Mouse (Mus musculus): Measurements from ENCODE around the gene Hacl1.

The Hacl1 gene

DNA sequence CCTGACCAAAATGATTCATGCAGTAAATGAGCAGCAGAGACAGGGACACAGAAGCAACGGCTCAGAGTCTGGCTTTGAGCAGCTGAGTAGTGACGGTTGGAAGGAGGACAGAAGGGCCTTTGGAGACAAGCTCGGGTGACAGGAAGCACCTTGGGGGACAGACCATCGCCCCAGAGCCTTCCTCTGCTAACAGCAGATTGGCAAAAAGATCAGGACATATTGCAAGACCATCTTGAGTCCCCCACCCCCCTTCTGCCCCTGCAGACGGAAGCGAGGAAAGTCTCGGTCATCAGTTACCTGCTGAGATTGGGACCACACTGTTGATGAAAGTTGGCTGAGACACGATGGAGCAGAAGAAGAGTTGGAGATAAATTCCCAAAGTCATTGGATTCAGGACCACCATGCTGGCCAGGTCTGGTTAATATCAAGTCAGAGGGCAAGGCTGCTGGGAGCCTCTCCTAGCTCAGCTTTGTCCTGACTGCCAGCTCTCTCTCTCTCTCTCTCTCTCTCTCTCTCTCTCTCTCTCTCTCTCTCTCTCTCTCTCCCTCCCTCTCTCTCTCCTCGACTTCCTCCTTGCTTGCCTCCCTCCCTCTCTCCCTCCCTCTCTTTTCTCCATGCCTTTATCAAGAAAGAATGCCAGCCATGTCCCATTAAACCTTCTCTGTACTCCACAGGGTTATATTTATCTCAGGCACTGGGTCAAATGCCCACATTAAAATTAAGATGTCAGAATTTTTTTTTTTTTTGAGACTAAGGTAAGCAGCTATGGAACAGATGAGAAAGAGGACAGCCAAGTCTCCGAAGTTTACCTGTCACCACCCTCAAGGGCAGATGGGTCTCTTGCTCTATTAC, 64.0 kb downstream of the Hacl1 start:
- no peak for DNase-seq (ENCODE audit: extremely low spot score, low read depth, low spot score)

DNA sequence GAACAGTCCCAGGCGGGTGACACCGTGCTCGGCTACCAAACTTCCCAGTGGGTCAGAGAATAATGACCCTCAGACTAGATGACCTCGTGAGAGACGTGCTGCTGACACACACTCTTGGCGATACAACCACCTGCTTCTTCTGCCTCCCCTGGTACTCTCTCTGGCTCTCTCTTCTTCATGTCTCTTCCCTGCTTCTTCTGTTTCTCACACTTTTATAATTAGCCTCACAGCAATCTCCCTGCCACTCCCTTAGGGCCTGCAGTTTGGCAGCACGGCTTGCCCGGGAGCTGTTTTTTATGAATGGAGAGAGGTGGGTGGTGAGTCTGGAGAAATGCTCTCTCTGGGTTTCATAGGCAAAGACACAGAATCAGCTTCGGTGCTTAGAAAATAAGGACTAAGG, 65.2 kb downstream of the Hacl1 start:
- DNase-seq (ENCODE audit: extremely low spot score, low read depth, low spot score): no peak

DNA sequence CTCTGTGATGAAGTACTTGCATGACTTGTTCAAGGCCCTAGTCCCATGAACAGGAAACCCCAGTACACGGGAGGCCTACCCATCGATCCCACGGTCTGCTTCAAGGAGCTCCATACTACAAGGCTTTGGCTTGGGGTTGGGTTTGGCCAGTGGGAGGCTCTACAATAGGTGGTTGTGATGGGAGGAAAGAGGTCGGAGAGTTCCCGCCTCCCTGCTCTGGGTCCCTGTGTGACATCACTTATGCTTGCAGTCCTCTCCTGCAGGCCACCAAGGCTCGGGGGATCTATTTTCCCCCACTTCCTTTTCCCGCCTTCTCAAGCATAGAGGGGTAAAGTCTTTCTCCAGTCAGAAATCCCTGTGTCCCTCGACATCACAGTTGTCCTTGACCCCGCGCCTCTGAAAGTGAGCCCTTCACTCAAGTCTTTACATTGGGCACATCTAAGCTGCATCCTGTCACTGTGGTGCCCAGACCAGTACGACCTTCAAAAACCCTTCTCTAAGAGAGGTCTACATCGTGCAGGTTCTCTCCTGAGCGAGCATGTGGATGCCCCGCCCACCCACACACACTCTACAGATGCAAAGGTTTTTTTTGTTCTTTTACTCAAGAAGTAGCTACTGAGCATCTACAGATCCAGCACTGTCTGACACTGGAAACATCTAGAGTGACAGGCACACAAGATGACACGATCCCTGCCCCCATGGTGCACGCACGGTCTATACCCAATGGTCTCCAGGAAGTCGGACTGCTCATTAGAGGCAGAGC, 66.0 kb downstream of the Hacl1 start:
- DNase-seq (ENCODE audit: extremely low spot score, low read depth, low spot score): no peak

DNA sequence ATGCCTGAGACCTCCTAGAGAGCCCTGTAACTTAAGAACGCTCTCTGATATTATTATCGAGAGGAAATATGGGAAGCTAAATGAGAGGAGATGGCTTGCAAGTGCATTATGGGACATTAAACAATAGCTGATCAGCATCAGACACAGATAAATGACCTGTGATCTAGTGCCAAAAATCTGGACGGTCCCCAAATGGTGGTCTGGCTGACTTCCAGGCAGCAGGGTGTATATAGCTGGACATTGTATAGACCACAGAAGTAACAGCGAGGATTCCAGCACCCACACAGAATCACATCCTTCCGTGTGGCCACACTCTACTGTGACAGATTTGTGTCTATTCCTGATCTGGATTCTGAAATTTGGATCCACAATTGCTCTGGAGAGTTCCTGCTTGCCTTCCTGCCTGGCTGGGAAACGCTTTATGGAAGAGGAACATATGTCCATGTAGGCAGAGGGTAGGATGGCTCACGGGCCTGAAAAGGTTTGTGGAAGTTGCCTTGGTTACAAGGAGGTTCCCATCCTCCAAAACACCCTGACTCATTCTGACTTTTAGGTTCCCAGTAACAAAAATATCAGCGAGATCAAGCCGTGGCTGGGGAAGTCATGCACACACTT, 68.4 kb downstream of the Hacl1 start:
- DNase-seq (ENCODE audit: extremely low spot score, low read depth, low spot score): no peak

DNA sequence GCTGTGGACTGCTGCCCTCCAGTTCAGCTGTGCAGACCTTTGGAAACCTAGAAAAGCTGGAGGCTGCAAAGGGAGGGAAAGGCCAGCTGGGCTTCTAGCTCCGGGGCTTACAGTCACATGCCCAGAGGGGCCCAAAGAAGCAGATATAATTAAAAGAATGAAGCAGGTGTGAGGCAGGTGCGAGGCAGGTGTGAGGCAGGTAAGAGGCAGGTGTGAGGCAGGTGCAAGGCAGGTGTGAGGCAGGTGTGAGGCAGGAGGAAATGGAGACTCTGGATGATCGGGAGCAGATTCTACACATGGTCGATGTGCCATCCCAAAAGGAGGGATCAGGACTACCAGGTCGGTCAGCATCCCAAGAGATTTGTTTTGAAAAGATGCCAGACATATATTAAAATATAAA, 69.7 kb downstream of the Hacl1 start:
- DNase-seq (ENCODE audit: extremely low spot score, low read depth, low spot score): no peak

DNA sequence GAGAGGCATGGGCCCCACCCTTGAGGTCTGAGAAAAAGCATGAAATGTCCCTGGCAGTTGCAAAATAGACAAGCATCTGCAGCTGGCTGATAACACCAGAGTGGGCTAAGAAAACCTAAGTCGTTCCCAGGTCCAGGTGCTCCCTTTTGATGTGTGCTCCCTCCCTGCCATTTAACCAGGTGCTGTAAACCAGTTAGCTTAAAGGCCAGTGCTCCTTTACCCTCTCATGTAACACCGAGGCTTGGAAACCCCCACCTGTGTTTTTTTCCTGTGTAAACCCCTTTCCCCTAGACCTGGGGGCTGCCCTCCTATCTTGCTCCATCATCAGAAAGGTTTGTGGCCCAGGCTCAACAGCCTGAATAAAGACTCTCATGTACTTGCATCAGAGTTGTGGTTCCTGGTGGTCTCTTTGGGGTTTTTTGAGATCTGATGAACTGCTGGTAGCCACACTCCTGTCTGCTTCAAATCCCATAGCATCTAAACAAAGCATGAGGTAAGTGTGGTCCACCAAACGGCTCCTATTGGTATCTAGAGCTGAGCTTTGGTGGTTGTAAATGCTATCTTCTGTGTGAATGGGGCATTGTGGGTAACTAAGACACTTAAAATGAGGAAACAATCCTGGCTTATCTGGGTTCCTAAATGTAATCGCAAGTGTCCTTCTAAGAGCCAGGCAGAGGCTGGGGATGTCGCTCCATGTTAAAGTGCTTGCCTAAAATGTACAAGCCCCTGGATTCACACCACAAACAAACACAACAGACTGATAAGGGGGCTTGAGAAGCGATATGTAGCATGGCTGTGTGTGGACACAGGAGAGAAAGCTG, 70.7 kb downstream of the Hacl1 start:
- no peak for DNase-seq (ENCODE audit: extremely low spot score, low read depth, low spot score)

DNA sequence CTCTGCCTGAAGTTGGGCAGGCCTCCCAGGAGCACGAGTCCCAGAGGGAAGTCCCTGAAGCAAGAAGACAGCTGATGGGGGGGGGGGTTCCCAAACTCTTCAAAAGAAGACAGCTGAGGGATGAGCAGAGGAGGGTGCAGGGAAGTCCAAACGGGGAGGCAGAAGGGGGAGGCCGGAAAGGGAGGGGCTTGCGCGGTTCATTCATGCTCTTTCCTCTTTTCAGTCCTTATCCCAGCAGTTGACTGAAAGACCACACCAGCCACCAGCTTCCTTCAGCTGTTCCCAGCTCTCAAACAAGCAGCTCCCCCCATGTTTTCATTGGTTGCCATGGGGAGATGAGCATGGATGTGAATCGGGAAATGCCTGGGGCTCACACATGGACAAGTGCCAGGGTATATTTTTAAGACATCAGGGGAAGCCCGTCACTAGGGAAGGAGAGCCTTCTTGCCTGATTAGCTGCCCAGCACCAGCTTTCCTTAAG, 71.9 kb downstream of the Hacl1 start:
- no peak for DNase-seq (ENCODE audit: extremely low spot score, low read depth, low spot score)

DNA sequence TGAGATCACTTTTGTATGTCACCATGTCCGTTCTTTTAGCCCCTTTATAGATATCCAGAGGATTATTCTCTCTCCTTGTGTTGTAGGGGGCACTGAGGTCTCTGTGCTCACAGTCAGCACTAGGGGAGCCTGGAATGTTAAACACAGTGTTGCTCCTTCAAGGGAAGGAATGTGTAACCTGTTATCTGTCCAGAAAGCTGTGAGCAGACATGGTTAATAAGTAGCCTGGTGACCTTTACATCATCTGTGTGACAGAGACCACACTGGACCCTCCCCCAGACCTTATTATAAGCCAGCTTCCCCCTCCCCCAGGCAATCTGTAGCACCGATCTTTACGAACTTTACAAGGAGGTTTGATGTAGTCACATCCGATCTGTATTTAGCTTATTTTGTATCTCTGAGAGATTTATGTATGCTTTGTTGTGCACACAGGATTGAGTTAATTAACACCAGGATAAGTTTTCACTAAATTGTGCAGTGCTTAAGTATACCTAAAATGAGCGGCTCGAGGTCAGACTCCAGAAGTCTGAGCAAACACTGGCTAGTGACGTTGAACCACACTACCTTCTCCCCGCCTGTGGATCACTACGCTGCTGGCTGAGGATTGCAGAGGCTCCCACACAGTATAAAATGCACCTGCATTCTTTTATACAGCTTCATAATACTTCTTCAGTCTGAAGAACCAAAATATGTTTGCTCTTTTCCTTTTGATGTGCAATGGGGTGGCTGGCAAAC, 75.4 kb downstream of the Hacl1 start:
- DNase-seq (ENCODE audit: extremely low spot score, low read depth, low spot score): no peak

DNA sequence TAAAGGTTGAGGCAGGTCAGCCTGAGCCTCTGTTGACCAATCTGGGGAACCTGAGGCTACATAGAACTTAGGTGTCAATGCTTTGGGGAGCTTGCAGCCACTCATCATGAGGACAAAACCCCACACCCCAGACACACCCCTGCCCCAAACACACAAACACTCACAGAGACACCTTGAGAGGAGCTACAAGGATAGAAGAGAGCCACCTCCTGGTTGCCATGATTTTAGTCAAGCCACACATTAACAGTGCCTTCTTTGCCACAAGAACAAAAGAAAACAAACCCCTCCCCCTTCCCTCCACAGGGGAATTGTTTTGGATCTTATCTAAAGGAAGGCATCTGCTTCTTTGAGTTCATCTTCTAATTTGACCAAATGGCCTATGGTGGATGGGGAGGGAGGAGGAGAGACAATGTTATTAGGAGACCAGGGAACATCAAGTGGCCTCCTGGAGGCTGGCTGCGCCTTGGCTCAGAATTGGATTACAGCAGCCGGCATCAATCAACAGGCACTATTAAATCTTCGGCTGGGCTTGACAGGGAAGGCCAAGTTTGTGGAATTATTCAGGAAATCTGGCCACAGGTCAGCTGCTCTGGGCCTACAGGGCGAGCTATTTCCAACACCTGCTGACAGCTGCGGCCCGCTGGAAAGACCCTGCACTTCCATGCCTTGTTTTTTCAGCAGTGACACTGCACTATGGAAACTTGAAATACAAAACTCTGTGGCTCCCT, 76.5 kb downstream of the Hacl1 start:
- peak; percentile 24 for DNase-seq (ENCODE audit: extremely low spot score, low read depth, low spot score)

DNA sequence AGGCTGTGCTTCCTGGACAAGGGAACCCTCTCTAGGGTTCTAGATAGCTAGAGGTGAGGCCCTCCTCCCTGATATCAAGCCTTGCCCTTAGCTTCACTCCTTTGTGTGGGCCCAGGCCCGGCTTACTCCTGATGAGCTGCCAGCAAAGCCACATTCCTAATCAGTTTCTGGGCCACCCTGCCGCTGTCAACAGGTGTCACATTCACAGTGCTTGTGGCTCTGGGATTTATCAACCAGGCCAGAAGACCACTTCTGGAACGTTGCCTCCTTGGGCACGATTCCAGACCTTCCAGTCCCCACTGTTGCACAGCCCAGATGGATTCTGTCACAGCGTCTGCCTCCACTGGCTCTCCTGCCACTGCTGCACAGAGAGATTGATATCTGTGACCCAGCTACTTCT, 80.2 kb downstream of the Hacl1 start:
- DNase-seq (ENCODE audit: extremely low spot score, low read depth, low spot score): no peak

DNA sequence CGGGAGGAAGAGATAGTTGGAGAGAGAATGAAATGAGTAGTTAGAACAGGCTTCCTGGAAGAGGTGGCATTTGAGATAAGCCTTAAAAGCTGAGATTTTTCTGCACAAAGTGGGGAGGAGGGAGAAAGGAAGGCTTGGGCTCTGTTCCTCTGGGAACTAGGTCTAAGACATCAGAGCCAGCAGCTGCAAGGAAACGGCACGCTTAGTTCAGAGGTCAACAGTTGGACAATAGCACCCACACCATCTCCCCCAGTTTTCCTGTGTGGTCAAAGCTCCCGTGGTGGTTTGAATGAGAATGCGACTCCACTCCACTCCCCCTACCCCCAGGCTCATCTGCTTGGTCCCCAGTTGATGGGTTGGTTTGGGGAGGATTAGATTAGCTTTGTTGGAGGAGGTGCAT, 81.9 kb downstream of the Hacl1 start:
- no peak for DNase-seq (ENCODE audit: extremely low spot score, low read depth, low spot score)

DNA sequence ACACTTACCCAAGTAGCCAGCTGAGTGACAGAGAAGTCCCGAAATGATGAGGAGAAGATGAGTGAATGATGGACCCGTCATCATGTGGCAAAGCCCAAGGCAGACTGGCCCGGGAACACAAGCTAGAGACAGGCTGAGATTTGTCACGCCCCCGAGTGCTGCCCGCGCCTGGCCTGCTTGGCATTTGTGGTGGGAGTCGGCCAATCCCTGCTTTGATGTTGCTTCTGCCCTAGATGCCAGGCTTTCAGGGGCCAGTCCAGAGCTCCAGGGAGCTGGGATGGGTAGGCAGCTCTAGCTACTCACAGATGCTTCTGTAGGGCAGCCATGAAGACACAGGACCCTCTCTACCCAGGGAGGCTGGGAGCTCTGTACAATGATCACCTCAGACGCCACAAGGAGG, 83.3 kb downstream of the Hacl1 start:
- no peak for DNase-seq (ENCODE audit: extremely low spot score, low read depth, low spot score)

DNA sequence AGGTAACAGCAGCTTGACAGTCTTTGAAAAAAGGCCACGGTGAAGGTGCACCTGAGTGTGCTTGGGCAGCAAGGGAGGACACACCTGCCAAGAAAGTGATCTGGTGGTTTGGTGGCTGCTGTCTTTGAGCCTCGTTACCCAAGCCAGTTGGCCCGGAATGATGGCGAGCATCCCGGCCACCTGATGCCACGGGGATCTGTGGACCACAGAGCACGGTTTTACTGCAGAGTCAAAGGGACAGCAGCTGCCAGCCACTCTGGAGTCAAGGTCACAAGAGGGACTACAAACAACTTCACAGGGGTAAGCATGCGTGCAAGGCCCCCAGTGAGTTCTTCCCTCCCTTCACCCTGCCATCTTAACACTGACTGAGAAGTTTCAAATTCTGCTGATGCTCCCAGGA, 83.8 kb downstream of the Hacl1 start:
- DNase-seq (ENCODE audit: extremely low spot score, low read depth, low spot score): no peak

DNA sequence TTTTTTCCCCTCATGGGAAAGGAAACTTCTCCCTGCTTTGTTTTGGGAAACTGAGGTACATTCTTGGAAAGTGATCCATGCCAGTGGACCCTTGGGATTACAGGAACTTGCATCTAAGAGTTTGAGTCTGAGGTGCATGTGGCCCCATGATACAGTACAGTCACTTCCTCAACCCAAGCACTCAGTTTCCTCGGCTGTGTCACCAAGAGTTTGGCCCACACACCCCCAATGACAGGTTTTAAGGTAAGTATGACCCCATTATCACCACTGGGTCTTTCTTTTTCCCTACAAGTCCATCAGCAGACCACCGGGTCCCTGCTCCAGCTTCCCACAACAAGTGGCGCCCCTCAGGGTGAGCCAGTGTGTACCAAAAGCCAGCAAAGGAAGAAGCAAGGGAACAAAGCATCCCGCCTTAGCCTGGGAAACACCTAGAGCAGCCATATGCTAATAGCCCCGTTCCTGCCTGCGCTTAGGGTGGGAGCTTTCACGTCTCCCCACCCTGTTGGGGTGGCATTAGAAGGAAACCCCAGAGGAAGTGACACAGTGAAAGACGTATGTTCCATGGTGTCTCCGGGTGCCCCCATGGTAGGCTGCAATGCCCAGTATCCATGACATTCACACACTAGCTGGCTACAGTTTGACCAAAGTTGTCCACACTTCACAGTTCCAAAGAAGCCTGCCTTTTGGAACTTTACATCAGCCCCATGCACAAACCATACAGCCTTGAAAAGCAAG, 84.4 kb downstream of the Hacl1 start:
- DNase-seq (ENCODE audit: extremely low spot score, low read depth, low spot score): no peak

DNA sequence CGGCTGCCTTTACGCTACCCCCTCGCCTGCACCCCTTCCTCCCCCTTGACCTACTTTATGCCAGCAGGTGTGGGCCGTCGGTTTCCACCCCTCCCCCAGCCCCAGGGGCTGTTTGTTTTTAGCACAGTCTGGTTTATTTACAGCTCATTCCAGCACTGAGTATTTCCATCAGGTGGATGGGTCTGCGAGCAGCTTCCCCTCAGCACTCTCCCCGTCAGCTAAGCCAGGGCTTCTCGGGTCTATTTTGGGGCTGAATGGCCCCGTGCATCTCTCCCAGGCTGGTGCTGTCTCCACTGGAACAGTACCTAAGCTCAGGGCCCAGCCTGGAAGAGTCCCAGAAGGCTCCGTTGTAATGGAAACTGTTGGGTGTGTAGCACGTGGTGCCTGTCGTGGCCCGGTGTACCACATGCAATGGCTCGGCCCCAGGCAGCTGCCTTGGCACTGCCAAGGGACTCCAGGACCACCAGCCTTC, 85.1 kb downstream of the Hacl1 start:
- DNase-seq (ENCODE audit: extremely low spot score, low read depth, low spot score): no peak

DNA sequence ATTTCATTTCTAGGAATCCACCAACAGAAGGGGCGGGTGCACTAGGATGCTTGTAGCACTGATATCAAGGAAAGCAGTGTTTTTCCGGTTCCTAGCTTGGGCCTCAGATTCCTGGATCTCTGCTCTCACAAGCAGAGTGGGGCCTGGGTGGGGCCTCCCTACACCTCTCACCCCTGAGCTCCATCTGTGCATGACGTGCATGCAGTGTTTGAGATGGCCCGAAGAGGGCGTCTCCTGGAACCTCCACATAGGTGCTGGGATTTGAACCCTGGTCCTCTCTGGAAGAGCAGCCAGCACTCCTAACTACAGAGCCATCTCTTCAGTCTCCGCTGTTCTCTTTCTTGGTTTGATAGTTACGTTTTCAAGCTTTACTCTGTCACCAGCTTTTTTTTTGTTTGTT, 86.1 kb downstream of the Hacl1 start:
- no peak for DNase-seq (ENCODE audit: extremely low spot score, low read depth, low spot score)

All from hindlimb bud, embryonic 11.5 days (tissue).